Mouse (Mus musculus) gastrocnemius, postnatal 36 days (tissue): ENCODE measurements around the gene Synpo2. TPM values are rescaled to one million over a fixed set of nuclear protein-coding genes. Genes with fewer than 3 reads are reported as not detected.

Source experiments
- DNase-seq, 2 experiments: peaks; one replicate each; pipeline ENCODE4 v3.0.0; 2022
- intact Hi-C: fragments of 180-260 bp; cut with DNase I; formaldehyde crosslinking; loops from one replicate; pipeline ENCODE4 v1.15.1; 2025
- total RNA-seq, 2 experiments: library from RNA; stranded (reverse); gene quantifications; 2 replicates each; pipeline ENCODE4 v1.2.3; 2021

The Synpo2 gene
- total RNA-seq, 2 experiments from 2014 or later = 237 to 262 TPM

DNA sequence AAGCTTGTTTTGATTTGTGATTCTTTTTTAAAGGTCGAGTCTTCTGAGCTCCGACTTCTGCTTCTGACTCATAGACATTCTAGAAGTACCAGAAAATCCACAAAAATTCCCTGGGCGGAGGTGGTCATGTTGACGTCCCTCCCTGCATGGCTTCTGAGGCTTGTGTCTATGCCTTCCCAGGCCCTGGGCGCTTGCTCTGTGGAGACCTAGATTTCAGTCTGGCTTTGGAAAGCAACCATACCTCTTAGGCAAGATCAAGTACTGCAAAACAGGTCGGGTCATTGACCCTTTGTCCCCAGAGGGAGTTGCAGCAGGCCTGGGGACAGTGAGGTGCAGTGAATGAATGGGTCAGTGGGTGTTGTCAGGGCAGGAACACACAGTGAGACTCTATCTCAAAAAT, 131.6 kb downstream of the Synpo2 start:
- peak in 1 of 2 experiments; percentile 7 for DNase-seq
- intact Hi-C loops = loop anchor here (5.0 kb wide), 1 partner anchor 122 kb away; the partner anchor contains the start of gene Usp53

DNA sequence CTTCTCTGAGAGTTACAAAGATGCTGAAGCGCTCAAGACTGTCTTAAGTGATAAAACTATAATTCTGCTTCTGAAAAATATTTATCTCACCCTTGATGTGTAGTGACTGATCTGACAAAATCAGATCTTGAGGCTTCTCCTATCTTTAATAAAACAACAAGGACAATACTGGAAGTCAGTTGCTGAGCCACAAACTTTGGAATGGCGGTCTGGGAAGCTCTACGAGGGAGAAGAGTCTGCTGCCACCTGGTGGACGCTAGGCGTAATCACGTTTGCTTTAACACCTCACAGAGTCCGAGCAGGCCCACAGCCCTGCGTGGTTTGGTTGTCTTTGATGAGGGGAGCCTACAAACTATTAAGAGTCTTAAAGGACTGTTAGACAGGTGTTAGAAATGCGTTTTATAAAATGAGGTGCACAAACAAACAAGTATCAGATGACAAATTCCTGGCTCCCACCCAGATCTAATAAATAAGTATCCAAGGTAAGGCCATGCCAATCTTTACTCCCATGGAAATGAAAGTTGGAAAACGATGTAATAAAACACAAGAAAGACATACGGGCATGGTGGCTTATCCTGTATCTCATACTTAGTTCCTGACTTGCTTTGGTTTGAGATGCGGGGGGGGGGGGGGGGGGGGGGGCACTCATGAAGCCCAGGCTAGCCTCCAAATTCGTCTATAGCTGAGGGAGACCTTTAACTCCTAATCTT, 132.6 kb downstream of the Synpo2 start:
- intact Hi-C loops = loop anchor here (2.0 to 5.0 kb wide), 2 partner anchors 121 to 167 kb away; partner anchors contain the start of gene Usp53

DNA sequence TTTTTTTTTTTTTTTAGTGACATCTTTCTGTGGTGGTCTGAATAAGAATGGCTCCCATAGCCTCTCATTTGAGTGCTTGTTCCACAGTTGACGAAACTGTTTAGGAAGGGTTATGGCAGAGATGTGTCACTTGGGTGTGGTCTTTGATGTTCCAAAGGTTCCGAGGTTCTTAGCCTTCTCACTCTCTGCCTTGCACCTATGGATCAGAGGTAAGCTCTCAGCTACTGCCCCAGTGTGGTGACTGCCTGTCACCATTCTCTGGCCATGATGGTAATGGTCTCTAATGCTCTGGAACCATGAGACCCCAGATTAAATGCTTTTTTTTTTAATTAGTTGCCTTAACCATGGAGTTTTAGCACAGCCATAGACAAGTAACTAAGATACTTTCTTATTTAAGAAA, 134.2 kb downstream of the Synpo2 start:
- DNase-seq = no peak
- intact Hi-C loops = loop anchor here (2.0 to 5.0 kb wide), 2 partner anchors 119 to 165 kb away; partner anchors contain the start of gene Usp53

More for the DNA sequence above, 132.6 kb downstream of the Synpo2 start:
- peak in 1 of 2 experiments; percentile 40 for DNase-seq

DNA sequence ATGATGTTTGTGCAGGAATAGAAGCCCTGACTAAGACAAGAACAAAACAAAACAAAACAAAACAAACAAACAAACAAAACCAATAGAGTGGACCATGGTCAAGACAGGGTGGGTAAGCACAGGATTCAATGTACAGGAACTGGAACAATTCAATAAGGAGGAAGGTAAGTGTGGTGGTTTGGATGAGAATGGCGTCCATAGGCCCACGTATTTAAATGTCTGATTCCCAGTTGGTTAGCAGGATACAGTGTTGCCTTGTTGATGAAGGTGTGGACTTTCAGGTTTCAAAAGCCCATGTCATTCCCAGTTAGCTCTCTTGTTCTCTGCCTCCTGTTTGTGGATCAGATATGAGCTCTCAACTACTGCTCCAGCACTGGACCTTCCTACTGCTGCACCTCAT, 140.8 kb downstream of the Synpo2 start:
- intact Hi-C loops = no loop called here
- DNase-seq = no peak

DNA sequence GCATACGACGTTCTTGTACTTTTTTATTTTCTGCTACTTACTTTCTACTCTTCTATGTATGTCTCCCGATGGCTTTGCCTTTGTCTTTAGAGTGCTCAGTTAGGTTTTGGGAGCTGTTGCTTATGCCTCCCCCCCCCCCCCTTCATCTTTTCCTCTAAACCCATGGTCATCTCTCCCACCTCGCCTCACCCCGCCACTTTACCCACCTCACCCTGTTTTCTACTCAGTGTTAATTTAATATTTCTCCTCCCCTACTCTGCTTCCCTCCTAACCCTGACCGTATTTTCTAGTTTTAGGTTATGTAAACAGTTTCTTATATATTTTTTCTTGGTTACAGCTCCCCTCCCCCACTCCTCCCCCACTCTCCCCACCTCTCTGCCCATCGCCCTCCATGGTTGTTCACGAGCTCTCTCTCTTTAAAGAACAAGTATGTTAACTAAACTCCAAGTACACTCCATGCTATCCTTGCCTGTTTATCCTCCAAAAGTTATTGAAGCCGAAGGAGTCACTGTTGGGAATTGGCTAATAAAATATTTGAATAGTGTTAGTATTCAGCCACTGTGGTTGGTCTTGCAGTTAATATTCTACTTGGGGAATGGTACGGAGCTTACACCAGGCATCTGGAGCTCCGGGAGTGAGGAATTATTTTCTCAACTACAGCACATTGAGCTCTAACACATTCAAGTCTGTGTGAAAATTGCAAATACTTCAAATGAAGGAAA, 142.1 kb downstream of the Synpo2 start:
- no peak for DNase-seq
- intact Hi-C loops = no loop called here

DNA sequence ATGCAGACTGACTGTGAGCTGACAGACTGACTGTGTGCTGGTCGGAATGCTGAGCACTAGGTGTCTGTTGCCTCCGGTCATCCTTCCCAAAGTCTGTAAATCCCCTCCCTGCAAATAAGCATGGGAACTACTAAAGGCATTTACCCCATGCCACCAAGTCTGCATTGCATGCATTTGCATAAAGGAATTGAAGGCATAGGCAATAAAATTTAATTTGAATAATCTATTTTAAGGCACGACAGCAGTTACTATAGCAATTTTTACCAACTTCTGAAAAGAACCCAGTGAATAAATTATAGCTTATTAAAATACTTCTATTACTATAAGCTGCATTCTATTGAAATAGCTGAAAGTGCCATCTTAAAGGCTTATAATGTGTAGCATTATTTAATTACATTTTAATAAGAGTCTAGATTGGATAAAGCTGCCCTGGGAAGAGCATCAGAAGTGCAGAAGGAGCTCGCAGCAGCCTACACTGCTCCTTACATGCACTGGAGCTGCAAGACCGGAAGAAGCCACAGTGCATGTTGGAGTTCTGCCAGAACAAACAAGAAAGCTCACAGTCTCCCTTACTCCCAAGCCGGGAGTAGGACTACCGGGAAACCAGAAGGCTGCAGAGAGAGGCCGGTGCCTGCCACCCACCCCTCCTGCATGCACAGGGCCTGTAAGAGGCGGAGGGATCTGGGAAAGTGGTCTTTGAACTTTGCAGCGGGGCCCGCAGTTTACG, 142.9 kb downstream of the Synpo2 start:
- intact Hi-C loops = no loop called here
- no peak for DNase-seq

DNA sequence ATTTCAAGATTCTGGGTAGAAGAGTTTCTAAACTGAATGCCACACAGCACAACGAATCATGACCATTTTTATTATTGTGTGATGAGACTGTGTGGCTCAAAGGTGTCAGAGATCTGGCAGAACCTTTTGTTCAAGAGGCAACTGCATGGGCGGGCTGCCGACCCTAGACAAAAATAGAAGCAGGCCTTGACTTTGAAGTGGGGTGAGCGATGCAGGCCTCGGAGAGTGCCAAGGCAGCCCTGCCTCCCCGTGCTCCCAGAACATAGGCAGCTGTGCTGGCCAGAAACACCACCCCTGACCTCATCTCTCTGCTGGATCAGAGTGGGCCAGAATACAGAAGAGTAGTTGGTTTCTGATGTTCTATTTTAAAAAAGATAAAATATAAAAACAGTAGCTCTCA, 143.5 kb downstream of the Synpo2 start:
- DNase-seq = peak; percentile 55 to 82
- intact Hi-C loops = no loop called here

DNA sequence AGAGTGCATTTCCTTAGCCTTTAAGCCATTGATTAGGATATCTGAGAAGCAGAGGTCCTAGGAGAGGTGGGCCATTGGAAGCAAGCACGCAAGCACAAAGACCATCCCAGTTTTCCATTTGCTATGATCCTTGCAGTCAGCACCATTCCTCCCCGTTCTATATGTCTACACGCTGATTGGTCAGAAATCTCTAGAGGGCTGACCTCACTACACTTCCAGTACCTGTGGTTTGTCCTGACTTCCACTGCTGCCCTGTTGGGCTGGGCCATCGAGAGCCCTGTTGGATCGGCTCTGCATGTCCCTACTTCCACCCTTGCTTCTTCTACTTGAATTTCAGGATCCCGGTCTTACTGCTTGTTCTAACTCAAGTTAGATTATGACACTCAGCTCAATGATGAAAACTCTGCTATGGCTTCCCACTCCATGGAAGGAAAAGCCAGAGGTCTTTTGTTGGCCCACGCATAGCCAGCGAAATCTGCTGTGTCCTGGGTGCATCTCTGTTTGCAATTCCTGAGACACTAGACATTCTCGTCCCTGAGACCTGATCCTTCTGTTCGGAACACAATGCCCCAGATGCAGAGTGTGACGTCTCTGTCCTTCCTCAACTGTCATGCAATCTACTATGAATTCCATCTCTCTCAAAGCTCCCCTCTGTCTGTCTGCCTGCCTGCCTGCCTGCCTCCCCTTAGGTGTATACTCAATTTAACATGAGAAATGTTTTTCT, 146.5 kb downstream of the Synpo2 start:
- DNase-seq = no peak
- intact Hi-C loops = no loop called here

DNA sequence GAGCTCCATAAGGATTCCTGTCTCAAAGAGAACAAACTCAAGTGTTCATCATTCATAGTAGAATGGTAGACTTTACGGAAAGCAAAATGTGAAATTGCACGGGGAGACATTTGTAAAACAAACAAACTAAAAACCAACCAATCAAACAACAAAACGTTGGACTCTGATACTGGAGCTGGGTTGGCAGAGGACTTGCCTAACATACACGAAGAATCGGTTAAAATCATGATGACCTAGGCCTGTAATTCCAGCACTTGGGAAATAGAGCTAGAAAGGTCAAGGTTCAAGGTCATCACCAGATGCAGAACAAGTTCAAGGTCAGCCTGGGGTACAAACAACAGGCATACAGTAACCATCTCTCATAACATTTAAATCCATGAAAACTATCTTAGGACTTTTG, 147.7 kb downstream of the Synpo2 start:
- intact Hi-C loops = no loop called here
- no peak for DNase-seq

DNA sequence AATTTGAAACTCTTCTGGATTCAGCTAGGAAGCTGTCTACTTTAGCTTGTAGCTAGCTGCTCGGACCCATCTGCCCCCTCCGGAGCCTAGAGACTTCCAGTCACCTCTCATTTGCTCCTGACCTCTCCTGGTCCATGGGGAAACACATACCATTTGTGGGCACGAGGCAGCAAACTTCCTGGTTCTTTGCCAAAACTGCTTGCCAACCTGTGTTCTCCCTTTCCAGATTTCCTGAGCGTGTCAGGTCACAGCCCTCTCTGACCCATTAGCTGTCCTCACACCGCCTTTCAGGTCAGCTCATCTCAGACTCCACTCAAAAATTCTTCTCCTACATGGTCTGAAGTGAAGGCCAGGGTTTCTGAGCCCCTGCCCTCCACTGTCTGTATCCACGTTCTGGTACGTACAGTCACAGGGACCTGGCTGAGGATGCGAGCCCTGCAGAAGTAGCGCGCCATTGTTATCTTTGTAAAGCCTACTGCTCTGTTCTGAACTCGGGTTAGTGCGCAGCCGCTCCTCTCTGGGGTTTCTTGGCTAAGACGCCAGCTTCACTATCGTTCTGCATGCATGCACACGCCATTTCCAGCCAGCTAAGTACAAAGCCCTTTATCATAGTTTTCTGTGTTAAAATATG, 150.0 kb downstream of the Synpo2 start:
- peak in 1 of 2 experiments; percentile 18 for DNase-seq
- intact Hi-C loops = no loop called here

DNA sequence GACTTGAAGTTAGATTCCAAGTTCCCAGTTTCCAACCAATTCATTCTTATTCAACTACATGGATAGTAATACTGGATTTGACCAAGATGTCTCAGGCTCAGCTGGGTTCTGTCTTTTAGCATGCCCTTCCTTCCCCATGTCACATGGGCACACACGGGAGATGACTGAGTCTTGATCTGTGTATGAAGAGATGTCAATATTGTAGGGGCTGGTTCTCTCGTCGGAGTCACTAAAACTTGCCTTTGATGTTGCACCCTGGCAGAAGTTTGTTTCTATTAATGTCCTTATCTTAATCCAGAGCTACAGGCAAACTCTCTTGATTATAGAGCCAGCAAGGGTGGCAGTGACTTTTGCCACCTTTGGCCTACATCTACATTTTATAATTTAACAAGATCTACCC, 154.3 kb downstream of the Synpo2 start:
- intact Hi-C loops = no loop called here

DNA sequence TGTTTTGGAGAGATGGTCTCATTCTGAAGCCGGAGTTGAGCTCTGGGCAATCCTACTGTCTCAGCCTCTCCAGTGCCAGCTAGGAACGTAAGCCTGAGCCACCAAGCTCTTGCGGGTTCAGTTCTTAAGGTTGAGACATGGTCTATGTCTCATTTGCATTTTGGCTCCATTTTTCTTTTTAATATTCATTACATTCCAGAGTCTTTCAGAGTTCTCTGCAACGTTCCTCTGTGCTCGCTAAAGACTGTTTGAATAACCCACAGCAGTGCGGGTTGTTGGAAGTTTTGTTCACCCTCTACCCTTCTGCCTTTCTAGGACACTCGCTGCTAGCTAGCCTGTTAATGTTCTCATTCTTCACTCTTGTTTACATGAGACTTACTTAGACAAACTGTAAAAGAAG, 155.0 kb downstream of the Synpo2 start:
- no peak for DNase-seq
- intact Hi-C loops = no loop called here

More for the DNA sequence above, 154.3 kb downstream of the Synpo2 start:
- DNase-seq = no peak

DNA sequence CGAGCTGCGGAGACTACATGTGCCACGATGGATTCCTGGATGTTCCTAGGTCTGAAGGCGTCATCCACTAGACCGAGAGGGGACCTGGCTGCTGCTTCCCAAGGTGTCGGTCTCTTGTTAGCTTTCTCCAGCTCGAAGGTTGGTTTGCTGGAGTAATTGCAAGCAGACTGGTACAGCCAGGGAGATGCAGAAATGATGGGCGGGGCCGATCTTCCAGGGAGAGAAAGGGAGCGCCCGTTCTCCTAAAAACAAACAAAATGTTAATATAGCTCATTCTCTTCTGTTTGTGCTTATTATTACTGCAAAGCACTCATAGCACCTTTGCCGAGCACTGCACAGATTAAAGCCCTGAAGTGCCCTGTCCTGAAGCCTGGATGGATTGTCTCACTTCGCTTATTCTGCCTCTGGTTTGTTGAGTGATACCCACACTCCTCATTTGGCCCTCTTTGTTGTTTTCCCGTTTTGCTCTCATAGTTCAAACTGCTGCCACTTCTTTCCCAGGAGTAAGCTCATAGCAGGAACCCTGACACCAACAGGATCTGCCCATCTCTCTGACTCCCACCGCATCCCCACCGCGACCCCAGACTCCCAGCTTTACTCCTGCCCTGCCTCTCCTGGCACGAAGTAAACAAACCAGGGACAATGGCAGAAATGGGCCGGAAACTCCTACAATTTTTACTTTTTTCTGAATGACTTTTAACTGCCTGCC, 155.8 kb downstream of the Synpo2 start:
- no peak for DNase-seq
- intact Hi-C loops = no loop called here

DNA sequence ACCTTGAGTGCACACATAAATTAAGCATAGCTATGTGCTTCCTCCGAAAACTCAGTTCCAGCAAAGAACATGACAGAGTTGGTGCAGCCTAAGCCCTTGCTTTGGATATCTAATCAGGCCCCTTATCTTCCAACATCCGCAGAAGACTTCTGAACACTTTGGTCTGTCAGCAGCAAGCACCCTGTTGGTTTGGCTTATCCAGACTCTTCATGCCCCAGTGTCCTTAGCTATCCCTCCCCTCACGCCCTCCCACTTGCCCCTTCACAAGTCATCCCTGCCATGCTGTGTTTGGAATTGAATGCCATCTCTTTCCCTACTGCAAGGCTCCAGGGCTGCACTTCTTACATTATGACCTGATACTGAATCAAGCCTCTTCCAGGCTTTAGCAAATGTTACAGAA, 160.2 kb downstream of the Synpo2 start:
- intact Hi-C loops = loop anchor here (5.0 kb wide), 1 partner anchor 33 kb away; no protein-coding TSS in a partner anchor

DNA sequence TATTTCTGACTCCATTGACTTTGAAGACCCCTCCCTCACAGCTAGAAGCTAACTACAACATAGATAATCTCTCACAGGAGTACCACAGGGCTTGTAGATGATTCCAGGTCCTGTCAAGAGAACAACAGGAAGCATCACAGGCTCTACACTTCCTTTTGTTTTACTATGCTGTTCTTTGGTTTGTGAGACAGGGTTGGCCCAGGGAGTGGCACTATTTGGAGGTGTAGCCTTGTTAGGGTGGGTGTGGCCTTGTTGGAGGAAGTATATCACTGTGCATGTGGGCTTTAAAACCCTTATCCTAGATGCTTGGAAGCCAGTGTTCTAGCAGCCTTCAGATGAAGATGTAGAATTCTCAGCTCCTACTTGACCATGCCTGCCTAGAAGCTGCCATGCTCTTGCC, 160.9 kb downstream of the Synpo2 start:
- intact Hi-C loops = loop anchor here (5.0 kb wide), 1 partner anchor 33 kb away; no protein-coding TSS in a partner anchor
- DNase-seq = no peak

More for the DNA sequence above, 160.2 kb downstream of the Synpo2 start:
- DNase-seq = no peak

DNA sequence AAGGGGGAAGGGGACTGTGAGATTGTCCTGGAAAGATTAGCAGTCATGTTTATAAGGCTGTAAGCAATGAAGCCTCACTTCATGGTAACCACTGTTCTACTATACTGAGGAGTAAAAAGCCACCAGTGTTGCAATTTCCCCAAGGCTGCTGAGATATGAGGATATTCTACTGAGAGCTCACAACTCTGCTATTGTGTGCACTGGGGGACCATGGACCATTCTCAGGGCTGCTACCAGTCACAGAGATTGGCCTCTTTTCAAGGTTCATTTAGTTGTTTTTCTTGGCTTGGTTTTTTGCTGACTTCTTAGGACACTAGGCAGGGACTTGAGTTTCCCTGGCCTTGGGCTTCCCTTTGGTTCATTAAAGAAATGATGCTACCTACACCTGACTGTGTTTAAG, 162.6 kb downstream of the Synpo2 start:
- DNase-seq = no peak
- intact Hi-C loops = no loop called here

DNA sequence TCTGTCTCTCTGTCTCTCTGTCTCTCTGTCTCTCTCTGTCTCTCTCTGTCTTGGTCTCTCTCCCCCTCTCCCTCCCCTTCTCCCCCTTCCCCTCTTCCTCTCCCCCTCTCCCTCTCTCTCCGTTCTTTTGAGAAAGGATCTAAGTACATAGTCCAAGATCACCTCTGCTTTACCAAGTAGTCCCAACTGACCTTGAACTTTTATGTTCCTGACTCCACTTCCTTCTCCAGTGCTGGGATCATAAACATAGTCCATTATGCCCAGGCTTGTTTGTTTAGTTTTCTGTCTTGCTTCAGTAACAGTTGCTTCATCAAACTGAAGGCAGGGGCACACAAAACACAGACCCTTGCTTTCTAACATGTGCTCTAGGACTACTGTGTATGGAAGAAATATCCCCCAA, 163.5 kb downstream of the Synpo2 start:
- intact Hi-C loops = no loop called here
- no peak for DNase-seq

DNA sequence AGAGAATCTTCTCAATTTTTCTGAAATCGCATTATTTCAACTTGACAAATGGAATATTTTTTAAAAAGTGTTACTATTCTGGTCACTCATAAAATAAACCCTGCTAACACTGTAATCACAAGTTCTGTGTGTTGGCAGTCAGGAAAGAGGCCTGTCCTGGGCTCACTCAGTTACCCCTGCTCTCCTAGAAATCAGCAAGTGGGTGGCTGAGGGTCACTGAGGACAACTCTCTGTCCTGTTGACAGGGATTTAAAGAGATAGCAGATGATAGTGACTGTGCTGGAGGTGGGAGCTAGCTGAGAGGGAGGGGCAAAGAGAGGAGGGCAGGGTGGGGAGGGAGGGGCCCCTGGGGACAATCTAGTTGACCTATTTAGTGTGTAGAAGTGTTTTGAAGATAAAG, 165.0 kb downstream of the Synpo2 start:
- intact Hi-C loops = no loop called here
- DNase-seq = no peak

DNA sequence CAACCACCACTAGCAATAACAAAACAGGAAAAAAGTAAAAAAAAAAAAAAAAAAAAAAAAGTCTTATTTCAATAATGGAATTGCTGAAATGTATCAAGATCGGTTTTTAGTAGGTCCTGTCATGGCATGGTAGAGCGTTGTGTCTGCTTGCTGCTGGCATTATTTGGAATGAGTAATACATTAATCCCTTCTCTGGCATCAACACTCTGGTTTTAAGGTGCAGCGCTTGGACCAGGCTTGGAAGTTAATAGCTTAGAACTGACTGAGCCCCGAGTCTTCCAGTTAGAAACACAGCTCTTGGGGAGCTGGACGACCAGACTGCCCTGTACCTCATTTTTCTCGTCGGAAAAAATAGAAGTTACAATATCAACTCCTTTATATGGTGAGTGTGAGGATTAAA, 169.1 kb downstream of the Synpo2 start:
- no peak for DNase-seq
- intact Hi-C loops = no loop called here
